Mouse (Mus musculus) natural killer cell, adult 2 months (primary cell): ENCODE measurements around the gene Med18.
A peak's percentile ranks its signal among the peaks of the same experiment; 100 is the strongest.
"Not testable (repeated sequence)": the region's sequence is repeated elsewhere in the genome, so short reads cannot be mapped to it uniquely, and the experiment has no call there.

Experiments
- DNase-seq, 2 experiments: peaks; one replicate each; pipeline ENCODE4 v3.0.0; 2022; ENCODE audit warnings: low spot score in 2 of 2

The Med18 gene

GRCm38 (mm10) chr4:132421556-132421922, 42.2 kb downstream of the Med18 start:
- no peak for DNase-seq

- no peak for DNase-seq
Observed at GRCm38 (mm10) chr4:132420471-132420870, 43.2 kb downstream of the Med18 start.

- DNase-seq: no peak
Observed at GRCm38 (mm10) chr4:132415966-132416365, 47.8 kb downstream of the Med18 start.

GRCm38 (mm10) chr4:132413257-132413656, 50.5 kb downstream of the Med18 start:
- not testable (repeated sequence) for DNase-seq

- peak in 1 of 2 experiments; percentile 10 for DNase-seq
Observed at GRCm38 (mm10) chr4:132411322-132412094, 52.2 kb downstream of the Med18 start.

GRCm38 (mm10) chr4:132409587-132410229, 54.0 kb downstream of the Med18 start:
- DNase-seq: no peak
